Mouse (Mus musculus): ENCODE measurements around the gene Slc6a16. TPM values are rescaled to one million over a fixed set of nuclear protein-coding genes. Genes with fewer than 3 reads are reported as not detected.

The Slc6a16 gene
- polyA plus RNA-seq, 1 experiment, result not detected

- Histone ChIP-seq H3K4me1 (ENCODE audit: control insufficient read depth, insufficient read depth, low read length) (peaks cover 13% of the 10 kb centered on the region), H3K27ac (ENCODE audit: insufficient read depth, low read depth, low read length) (no peak overlapping the region), H3K4me3 (ENCODE audit: insufficient read depth, low read depth, low read length) (no peak overlapping the region)
- WGBS, result 84% methylated on average over 7 of the region's 7 CpGs
- TF ChIP-seq CTCF (IDR thresholded peaks at IDR 0.05; ENCODE audit: insufficient read depth, low read depth, low read length) (no peak), POLR2A (IDR thresholded peaks at IDR 0.05; ENCODE audit: insufficient read depth, low read depth, low read length) (no peak)
Measured at GRCm38 (mm10) chr7:45212356-45212755, 28.5 kb upstream of the Slc6a16 start.

DNA sequence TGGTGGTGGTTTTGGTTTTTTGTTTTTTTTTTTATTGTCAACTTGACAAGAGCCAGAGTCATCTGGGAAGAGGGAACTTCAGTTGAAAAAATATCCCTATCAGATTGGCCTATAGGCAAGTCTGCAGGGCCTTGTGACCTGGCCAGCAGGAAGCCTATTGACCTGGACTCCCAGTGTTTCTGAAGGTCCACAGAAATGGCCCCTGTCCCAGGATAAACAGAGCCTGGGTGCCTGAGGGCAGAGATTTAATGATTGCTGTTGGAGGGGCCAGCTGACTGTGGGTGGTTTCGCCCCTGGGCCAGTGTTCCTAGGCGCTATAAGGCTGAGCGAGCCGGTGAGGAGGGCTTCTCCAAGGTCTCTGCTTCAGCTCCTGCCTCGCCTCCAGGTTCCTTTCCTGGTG, 27.2 kb upstream of the Slc6a16 start:
- WGBS, result 92% methylated on average over 5 of the region's 5 CpGs
- H3K4me3 ChIP-seq (ENCODE audit: insufficient read depth, low read depth, low read length), result no peak overlapping the region

DNA sequence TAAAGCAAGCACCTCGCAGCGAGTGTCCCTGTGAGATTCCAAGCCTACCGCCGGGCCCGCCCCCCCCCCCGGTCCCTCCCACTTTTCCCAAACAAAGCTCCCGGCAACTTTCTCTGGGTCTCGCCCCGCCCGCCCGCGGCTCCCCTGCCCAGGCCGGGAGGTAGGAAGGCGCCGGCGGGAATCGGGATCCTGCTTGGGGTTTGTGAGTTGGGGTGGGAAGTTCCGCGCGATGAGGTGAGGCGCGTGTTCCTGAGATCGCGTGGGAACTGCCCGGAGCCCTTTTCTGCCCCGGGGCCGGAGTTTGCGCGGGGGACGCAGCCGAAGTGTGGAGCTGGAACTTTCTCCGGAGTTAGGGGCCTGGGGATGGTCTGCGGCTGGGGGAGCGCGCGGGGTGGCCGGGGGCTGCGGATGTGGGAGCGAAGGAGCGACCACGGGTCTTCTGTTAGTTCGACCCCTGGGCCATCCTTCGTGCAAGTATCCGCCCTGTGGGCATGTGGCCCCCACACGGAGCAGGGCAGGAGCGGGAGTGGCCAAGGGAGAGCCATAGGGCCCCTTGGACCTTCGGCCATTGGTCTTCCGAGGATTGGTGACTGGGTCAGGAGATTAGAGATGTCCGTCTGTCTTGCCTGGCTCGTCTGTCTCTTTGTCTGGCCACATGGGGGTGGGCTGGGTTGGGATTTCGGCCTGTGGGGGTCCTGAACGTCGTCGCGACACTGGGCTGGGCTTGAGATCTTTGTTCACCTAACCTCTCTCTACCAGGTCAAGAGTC, 25.0 kb upstream of the Slc6a16 start, which contains the start of gene Tead2:
TSS of gene Tead2 (plus strand) at position 81 of the 769 bp plus-strand sequence.
- TF ChIP-seq CTCF (IDR thresholded peaks at IDR 0.05; ENCODE audit: insufficient read depth, low read depth, low read length), result no peak
- TF ChIP-seq POLR2A (IDR thresholded peaks at IDR 0.05; ENCODE audit: insufficient read depth, low read depth, low read length), result no peak

More for the DNA sequence above, 27.2 kb upstream of the Slc6a16 start:
- Histone ChIP-seq H3K4me1 (ENCODE audit: control insufficient read depth, insufficient read depth, low read length) (peaks cover 13% of the 10 kb centered on the region), H3K27ac (ENCODE audit: insufficient read depth, low read depth, low read length) (no peak overlapping the region)
- TF ChIP-seq POLR2A (IDR thresholded peaks at IDR 0.05; ENCODE audit: insufficient read depth, low read depth, low read length) (no peak), CTCF (IDR thresholded peaks at IDR 0.05; ENCODE audit: insufficient read depth, low read depth, low read length) (no peak)

GRCm38 (mm10) chr7:45216442-45217183, 24.3 kb upstream of the Slc6a16 start:
- peaks cover 13% of the 10 kb centered on the region for H3K4me1 ChIP-seq (ENCODE audit: control insufficient read depth, insufficient read depth, low read length)
- no peak overlapping the region for H3K4me3 ChIP-seq (ENCODE audit: insufficient read depth, low read depth, low read length)
- WGBS, result 9% methylated on average over 13 of the region's 13 CpGs
- no peak overlapping the region for H3K27ac ChIP-seq (ENCODE audit: insufficient read depth, low read depth, low read length)
- TF ChIP-seq POLR2A (IDR thresholded peaks at IDR 0.05; ENCODE audit: insufficient read depth, low read depth, low read length), result no peak
- TF ChIP-seq CTCF (IDR thresholded peaks at IDR 0.05; ENCODE audit: insufficient read depth, low read depth, low read length), result no peak

More for the DNA sequence above, 25.0 kb upstream of the Slc6a16 start, which contains the start of gene Tead2:
- peaks cover 13% of the 10 kb centered on the region for H3K4me1 ChIP-seq (ENCODE audit: control insufficient read depth, insufficient read depth, low read length)
- H3K4me3 ChIP-seq (ENCODE audit: insufficient read depth, low read depth, low read length), result peak within 1 kb of the TSS; percentile 35
- 2% methylated on average over 55 of the region's 55 CpGs for WGBS
- H3K27ac ChIP-seq (ENCODE audit: insufficient read depth, low read depth, low read length), result no peak within 1 kb of the TSS

- Histone ChIP-seq H3K27ac (ENCODE audit: insufficient read depth, low read depth, low read length) (no peak overlapping the region), H3K4me3 (ENCODE audit: insufficient read depth, low read depth, low read length) (no peak overlapping the region), H3K4me1 (ENCODE audit: control insufficient read depth, insufficient read depth, low read length) (peaks cover 2% of the 10 kb centered on the region)
- WGBS, result 92% methylated on average over 2 of the region's 2 CpGs
- TF ChIP-seq POLR2A (IDR thresholded peaks at IDR 0.05; ENCODE audit: insufficient read depth, low read depth, low read length), result no peak
- no peak for TF ChIP-seq CTCF (IDR thresholded peaks at IDR 0.05; ENCODE audit: insufficient read depth, low read depth, low read length)
Measured at GRCm38 (mm10) chr7:45221680-45222079, 19.2 kb upstream of the Slc6a16 start.

GRCm38 (mm10) chr7:45224826-45225225, 16.1 kb upstream of the Slc6a16 start:
- TF ChIP-seq POLR2A (IDR thresholded peaks at IDR 0.05; ENCODE audit: insufficient read depth, low read depth, low read length) (no peak), CTCF (IDR thresholded peaks at IDR 0.05; ENCODE audit: insufficient read depth, low read depth, low read length) (no peak)
- WGBS, result 90% methylated on average over 7 of the region's 7 CpGs
- no peaks in the 10 kb centered on the region for H3K4me1 ChIP-seq (ENCODE audit: control insufficient read depth, insufficient read depth, low read length)

DNA sequence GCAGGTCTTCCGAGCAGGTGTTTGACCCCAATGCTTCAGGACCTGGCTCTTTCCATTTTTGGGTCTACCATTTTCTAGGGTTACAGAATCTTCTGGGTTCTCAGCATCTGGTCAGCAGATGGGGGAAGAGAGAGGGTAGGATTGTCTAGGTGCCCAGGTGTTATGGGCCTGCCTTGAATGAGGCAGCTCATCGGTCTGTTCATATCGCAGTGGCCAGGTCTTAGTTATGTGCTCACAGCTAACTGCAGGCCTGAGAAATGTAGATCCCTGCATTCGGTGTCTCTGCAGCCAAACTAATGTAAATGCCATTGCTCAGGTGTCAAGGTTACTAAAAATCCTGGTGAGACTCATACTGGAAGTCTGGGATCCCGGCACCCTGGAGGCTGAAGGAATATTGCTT, 14.5 kb upstream of the Slc6a16 start:
- 97% methylated on average over 5 of the region's 5 CpGs for whole genome bisulfite sequencing
- Histone ChIP-seq H3K4me1 (ENCODE audit: control insufficient read depth, insufficient read depth, low read length) (no peaks in the 10 kb centered on the region), H3K27ac (ENCODE audit: insufficient read depth, low read depth, low read length) (no peak overlapping the region), H3K4me3 (ENCODE audit: insufficient read depth, low read depth, low read length) (no peak overlapping the region)
- no peak for TF ChIP-seq POLR2A (IDR thresholded peaks at IDR 0.05; ENCODE audit: insufficient read depth, low read depth, low read length)
- TF ChIP-seq CTCF (IDR thresholded peaks at IDR 0.05; ENCODE audit: insufficient read depth, low read depth, low read length), result no peak

More at GRCm38 (mm10) chr7:45224826-45225225, 16.1 kb upstream of the Slc6a16 start:
- no peak overlapping the region for H3K4me3 ChIP-seq (ENCODE audit: insufficient read depth, low read depth, low read length)
- H3K27ac ChIP-seq (ENCODE audit: insufficient read depth, low read depth, low read length), result no peak overlapping the region

GRCm38 (mm10) chr7:45228548-45228947, 12.3 kb upstream of the Slc6a16 start:
- WGBS, result 97% methylated on average over 18 of the region's 18 CpGs
- Histone ChIP-seq H3K4me1 (ENCODE audit: control insufficient read depth, insufficient read depth, low read length) (no peaks in the 10 kb centered on the region), H3K27ac (ENCODE audit: insufficient read depth, low read depth, low read length) (no peak overlapping the region), H3K4me3 (ENCODE audit: insufficient read depth, low read depth, low read length) (no peak overlapping the region)
- TF ChIP-seq CTCF (IDR thresholded peaks at IDR 0.05; ENCODE audit: insufficient read depth, low read depth, low read length) (no peak), POLR2A (IDR thresholded peaks at IDR 0.05; ENCODE audit: insufficient read depth, low read depth, low read length) (no peak)

- H3K4me3 ChIP-seq (ENCODE audit: insufficient read depth, low read depth, low read length), result no peak overlapping the region
- 97% methylated on average over 8 of the region's 8 CpGs for WGBS
- TF ChIP-seq CTCF (IDR thresholded peaks at IDR 0.05; ENCODE audit: insufficient read depth, low read depth, low read length) (no peak), POLR2A (IDR thresholded peaks at IDR 0.05; ENCODE audit: insufficient read depth, low read depth, low read length) (no peak)
Measured at GRCm38 (mm10) chr7:45229046-45229445, 11.8 kb upstream of the Slc6a16 start.

More at GRCm38 (mm10) chr7:45229046-45229445, 11.8 kb upstream of the Slc6a16 start:
- Histone ChIP-seq H3K4me1 (ENCODE audit: control insufficient read depth, insufficient read depth, low read length) (peaks cover 2% of the 10 kb centered on the region), H3K27ac (ENCODE audit: insufficient read depth, low read depth, low read length) (no peak overlapping the region)
